Mouse (Mus musculus): Measurements from ENCODE around the gene Pcdh7. TPM values are rescaled to one million over a fixed set of nuclear protein-coding genes. Genes with fewer than 3 reads are reported as not detected.
"Not testable (repeated sequence)": the region's sequence is repeated elsewhere in the genome, so short reads cannot be mapped to it uniquely, and the experiment has no call there.

The Pcdh7 gene
- polyA plus RNA-seq (2014; fragmentation: Nextera tagmentation; extraction: Ambion mirVana), result 23.5 and 26.4 TPM in 2 replicates

GRCm38 (mm10) chr5:57717906-57718875, at the start of gene Pcdh7:
Gene Pcdh7 (plus strand): TSS chr5:57717967.
- peak within 1 kb of the TSS; percentile 89 for H3K4me2 ChIP-seq (replicated peaks; ENCODE audit: low read depth, low read length)
- peak within 1 kb of the TSS; percentile 72 for H3K4me3 ChIP-seq (ENCODE audit: low read depth, low read length)
- peak within 1 kb of the TSS; percentile 65 for H3K9ac ChIP-seq (replicated peaks; ENCODE audit: low read depth, low read length)
- peaks cover 3% of the 10 kb centered on the region; the same call in 1 of the 2 replicates for H3K36me3 ChIP-seq (ENCODE audit: control insufficient read depth, insufficient read depth, low read length)
- no peaks in the 10 kb centered on the region for H3K27me3 ChIP-seq (ENCODE audit: control insufficient read depth, insufficient read depth, low read length)
- no peaks in the 10 kb centered on the region for H3K9me3 ChIP-seq (ENCODE audit: control insufficient read depth, low read depth, low read length)
- WGBS, result under 1% methylated on average over 70 of the region's 70 CpGs
- H3K4me1 ChIP-seq (ENCODE audit: control insufficient read depth, insufficient read depth, low read length), result peaks cover 5% of the 10 kb centered on the region; the same call in 1 of the 2 replicates
- ATAC-seq (ENCODE audit: insufficient number of reproducible peaks, insufficient read depth, low FRiP score, low read depth), result peak; percentile 21; the same call in 1 of the 2 replicates
- peak within 1 kb of the TSS; percentile 95 for H3K27ac ChIP-seq (ENCODE audit: low read length)

- H3K4me3 ChIP-seq (ENCODE audit: low read depth, low read length); H3K9me3 ChIP-seq (ENCODE audit: control insufficient read depth, low read depth, low read length); H3K4me1 ChIP-seq (ENCODE audit: control insufficient read depth, insufficient read depth, low read length); H3K27me3 ChIP-seq (ENCODE audit: control insufficient read depth, insufficient read depth, low read length); H3K4me2 ChIP-seq (replicated peaks; ENCODE audit: low read depth, low read length); ATAC-seq (ENCODE audit: insufficient number of reproducible peaks, insufficient read depth, low FRiP score, low read depth); H3K9ac ChIP-seq (replicated peaks; ENCODE audit: low read depth, low read length); H3K27ac ChIP-seq (ENCODE audit: low read length); H3K36me3 ChIP-seq (ENCODE audit: control insufficient read depth, insufficient read depth, low read length): not testable (repeated sequence)
- 84% methylated on average over 2 of the region's 2 CpGs for WGBS
These were observed 40.8 kb upstream of the Pcdh7 start for GRCm38 (mm10) chr5:57676970-57677369.

GRCm38 (mm10) chr5:57708396-57708795, 9.4 kb upstream of the Pcdh7 start:
- no peak for ATAC-seq (ENCODE audit: insufficient number of reproducible peaks, insufficient read depth, low FRiP score, low read depth)
- Histone ChIP-seq H3K27ac (ENCODE audit: low read length) (no peak overlapping the region), H3K9me3 (ENCODE audit: control insufficient read depth, low read depth, low read length) (no peaks in the 10 kb centered on the region), H3K9ac (replicated peaks; ENCODE audit: low read depth, low read length) (no peak overlapping the region), H3K27me3 (ENCODE audit: control insufficient read depth, insufficient read depth, low read length) (no peaks in the 10 kb centered on the region), H3K4me2 (replicated peaks; ENCODE audit: low read depth, low read length) (no peak overlapping the region), H3K4me3 (ENCODE audit: low read depth, low read length) (no peak overlapping the region), H3K36me3 (ENCODE audit: control insufficient read depth, insufficient read depth, low read length) (no peaks in the 10 kb centered on the region), H3K4me1 (ENCODE audit: control insufficient read depth, insufficient read depth, low read length) (no peaks in the 10 kb centered on the region)
- WGBS, result 77% methylated on average over 2 of the region's 2 CpGs

- no peak overlapping the region for H3K9ac ChIP-seq (replicated peaks; ENCODE audit: low read depth, low read length)
- H3K36me3 ChIP-seq (ENCODE audit: control insufficient read depth, insufficient read depth, low read length), result no peaks in the 10 kb centered on the region
- no peaks in the 10 kb centered on the region for H3K4me1 ChIP-seq (ENCODE audit: control insufficient read depth, insufficient read depth, low read length)
- 4% methylated on average over 10 of the region's 10 CpGs for WGBS
- no peak overlapping the region; the same call in 1 of the 2 replicates for H3K27ac ChIP-seq (ENCODE audit: low read length)
- peak overlapping the region; percentile 89 for H3K4me2 ChIP-seq (replicated peaks; ENCODE audit: low read depth, low read length)
- ATAC-seq (ENCODE audit: insufficient number of reproducible peaks, insufficient read depth, low FRiP score, low read depth), result no peak
- no peaks in the 10 kb centered on the region for H3K27me3 ChIP-seq (ENCODE audit: control insufficient read depth, insufficient read depth, low read length)
- peak overlapping the region; percentile 72 for H3K4me3 ChIP-seq (ENCODE audit: low read depth, low read length)
- no peaks in the 10 kb centered on the region for H3K9me3 ChIP-seq (ENCODE audit: control insufficient read depth, low read depth, low read length)
These were observed 3.8 kb upstream of the Pcdh7 start for GRCm38 (mm10) chr5:57713980-57714379.

GRCm38 (mm10) chr5:57714621-57715523, 2.9 kb upstream of the Pcdh7 start:
- Histone ChIP-seq H3K36me3 (ENCODE audit: control insufficient read depth, insufficient read depth, low read length) (no peaks in the 10 kb centered on the region), H3K4me1 (ENCODE audit: control insufficient read depth, insufficient read depth, low read length) (no peaks in the 10 kb centered on the region), H3K4me3 (ENCODE audit: low read depth, low read length) (peak overlapping the region; percentile 72), H3K4me2 (replicated peaks; ENCODE audit: low read depth, low read length) (peak overlapping the region; percentile 89), H3K27me3 (ENCODE audit: control insufficient read depth, insufficient read depth, low read length) (no peaks in the 10 kb centered on the region), H3K27ac (ENCODE audit: low read length) (peak overlapping the region; percentile 95), H3K9me3 (ENCODE audit: control insufficient read depth, low read depth, low read length) (no peaks in the 10 kb centered on the region), H3K9ac (replicated peaks; ENCODE audit: low read depth, low read length) (peak overlapping the region; percentile 40; the same call in 1 of the 2 replicates)
- WGBS, result under 1% methylated on average over 45 of the region's 45 CpGs
- ATAC-seq (ENCODE audit: insufficient number of reproducible peaks, insufficient read depth, low FRiP score, low read depth), result peak; percentile 48

GRCm38 (mm10) chr5:57715524-57716400, 2.0 kb upstream of the Pcdh7 start:
- under 1% methylated on average over 53 of the region's 53 CpGs for WGBS
- Histone ChIP-seq H3K36me3 (ENCODE audit: control insufficient read depth, insufficient read depth, low read length) (no peaks in the 10 kb centered on the region), H3K4me1 (ENCODE audit: control insufficient read depth, insufficient read depth, low read length) (0 out of 2 replicates have a peak, but pooled peaks cover 3% of the 10 kb centered on the region), H3K27me3 (ENCODE audit: control insufficient read depth, insufficient read depth, low read length) (no peaks in the 10 kb centered on the region), H3K4me3 (ENCODE audit: low read depth, low read length) (peak overlapping the region; percentile 72), H3K9me3 (ENCODE audit: control insufficient read depth, low read depth, low read length) (no peaks in the 10 kb centered on the region), H3K4me2 (replicated peaks; ENCODE audit: low read depth, low read length) (peak overlapping the region; percentile 89), H3K9ac (replicated peaks; ENCODE audit: low read depth, low read length) (peak overlapping the region; percentile 40), H3K27ac (ENCODE audit: low read length) (peak overlapping the region; percentile 95)
- ATAC-seq (ENCODE audit: insufficient number of reproducible peaks, insufficient read depth, low FRiP score, low read depth), result peak; percentile 63

GRCm38 (mm10) chr5:57716421-57717237, 1.1 kb upstream of the Pcdh7 start:
- Histone ChIP-seq H3K27me3 (ENCODE audit: control insufficient read depth, insufficient read depth, low read length) (no peaks in the 10 kb centered on the region), H3K4me3 (ENCODE audit: low read depth, low read length) (peak overlapping the region; percentile 72), H3K9ac (replicated peaks; ENCODE audit: low read depth, low read length) (peak overlapping the region; percentile 65), H3K9me3 (ENCODE audit: control insufficient read depth, low read depth, low read length) (no peaks in the 10 kb centered on the region), H3K4me2 (replicated peaks; ENCODE audit: low read depth, low read length) (peak overlapping the region; percentile 89), H3K27ac (ENCODE audit: low read length) (peak overlapping the region; percentile 95), H3K36me3 (ENCODE audit: control insufficient read depth, insufficient read depth, low read length) (peaks cover 3% of the 10 kb centered on the region; the same call in 1 of the 2 replicates), H3K4me1 (ENCODE audit: control insufficient read depth, insufficient read depth, low read length) (peaks cover 5% of the 10 kb centered on the region; the same call in 1 of the 2 replicates)
- ATAC-seq (ENCODE audit: insufficient number of reproducible peaks, insufficient read depth, low FRiP score, low read depth), result no peak; the same call in 1 of the 2 replicates
- WGBS, result under 1% methylated on average over 29 of the region's 29 CpGs

Data from stomach, embryonic 14.5 days (tissue).